Comparison of ENCODE assay signal across 8 mouse cellular contexts in the genomic region with DNA sequence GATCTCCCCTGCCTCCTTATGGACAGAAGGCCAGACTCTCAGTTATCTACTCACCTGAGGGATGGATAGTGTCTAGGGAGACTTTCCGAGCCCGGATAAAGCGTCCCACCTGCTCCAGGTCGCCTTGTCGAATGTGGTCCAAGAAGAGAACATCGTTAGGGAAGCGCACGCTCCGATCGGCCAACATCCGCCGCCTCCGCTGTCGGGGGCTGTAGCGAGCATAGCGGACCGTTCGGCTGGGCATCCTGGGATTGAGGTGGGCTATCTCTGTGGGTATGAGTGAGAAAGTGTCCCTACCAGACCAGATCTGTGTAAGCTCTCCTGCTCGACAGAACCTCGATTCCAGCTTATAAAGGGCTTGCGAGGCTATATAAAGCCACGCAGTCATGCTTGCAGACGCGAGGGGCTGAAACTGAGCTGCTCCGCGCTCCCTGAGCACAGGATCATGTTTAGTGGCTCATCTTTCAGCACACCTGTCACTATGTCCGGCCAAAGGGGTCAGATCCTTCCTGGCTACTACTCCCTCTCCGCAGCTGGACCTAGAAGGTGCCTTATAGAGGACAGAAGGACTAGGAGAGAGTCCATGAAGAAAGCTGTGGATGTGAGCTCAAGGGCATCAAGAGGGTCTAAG. TPM values are rescaled to one million over a fixed set of nuclear protein-coding genes. Genes with fewer than 3 reads are reported as not detected.
DNase-seq lines count a peak whose midpoint lies in the region; ATAC-seq and TF ChIP-seq lines count a peak whose summit lies in the region.

Gene Ppp1r27, minus strand, starts transcription at position 323 of the 631 bp plus-strand sequence.

- peaks cover 32% of the 10 kb centered on the region for H3K4me1 ChIP-seq in embryonic facial prominence, embryonic 13.5 days
- H3K4me1 ChIP-seq in hindbrain, embryonic 15.5 days (replicated peaks), result peaks cover 26% of the 10 kb centered on the region
- H3K4me1 ChIP-seq in midbrain, postnatal 0 days (ENCODE audit: insufficient read depth, low read length), result peaks cover 14% of the 10 kb centered on the region

- H3K4me3 ChIP-seq in left cerebral cortex, adult 2 months, result peak within 1 kb of the TSS; percentile 89
- peak within 1 kb of the TSS; percentile 97 for H3K4me3 ChIP-seq in embryonic facial prominence, embryonic 13.5 days
- peak within 1 kb of the TSS; percentile 97 for H3K4me3 ChIP-seq in hindbrain, embryonic 15.5 days
- H3K4me3 ChIP-seq in midbrain, postnatal 0 days (ENCODE audit: low read depth, low read length), result peak within 1 kb of the TSS; percentile 91

- intact Hi-C loops in left cerebral cortex, adult 2 months (cut with DNase I), result no loop called here
- intact Hi-C loops in left cerebral cortex, postnatal 36 days (cut with DNase I), result no loop called here

- no peak for TF ChIP-seq CTCF in left cerebral cortex, adult 2 months (IDR thresholded peaks at IDR 0.05)
- TF ChIP-seq CTCF in midbrain, postnatal 0 days (IDR thresholded peaks at IDR 0.05), result no peak

- H3K4me2 ChIP-seq in embryonic facial prominence, embryonic 13.5 days, result peak within 1 kb of the TSS; percentile 75
- H3K4me2 ChIP-seq in hindbrain, embryonic 15.5 days, result peak within 1 kb of the TSS; percentile 82
- peak within 1 kb of the TSS; percentile 91 for H3K4me2 ChIP-seq in midbrain, postnatal 0 days (ENCODE audit: low read depth, low read length, poor library complexity, severe bottlenecking)

- 92% methylated on average over 28 of the region's 28 CpGs for WGBS in embryonic facial prominence, embryonic 13.5 days
- 94% methylated on average over 28 of the region's 28 CpGs for WGBS in hindbrain, embryonic 15.5 days
- WGBS in midbrain, postnatal 0 days, result 95% methylated on average over 28 of the region's 28 CpGs

- peak within 1 kb of the TSS; percentile 93 for H3K27ac ChIP-seq in left cerebral cortex, adult 2 months
- H3K27ac ChIP-seq in embryonic facial prominence, embryonic 13.5 days, result peak within 1 kb of the TSS; percentile 90; the same call in 1 of the 2 replicates
- H3K27ac ChIP-seq in hindbrain, embryonic 15.5 days (replicated peaks), result peak within 1 kb of the TSS; percentile 85
- peak within 1 kb of the TSS; percentile 89 for H3K27ac ChIP-seq in midbrain, postnatal 0 days (ENCODE audit: low read depth, low read length)

- peaks cover 5% of the 10 kb centered on the region; the same call in 1 of the 2 replicates for H3K36me3 ChIP-seq in embryonic facial prominence, embryonic 13.5 days
- H3K36me3 ChIP-seq in hindbrain, embryonic 15.5 days, result no peaks in the 10 kb centered on the region
- H3K36me3 ChIP-seq in midbrain, postnatal 0 days (ENCODE audit: insufficient read depth, low read length), result no peaks in the 10 kb centered on the region

- H3K27me3 ChIP-seq in embryonic facial prominence, embryonic 13.5 days, result no peaks in the 10 kb centered on the region
- no peaks in the 10 kb centered on the region for H3K27me3 ChIP-seq in hindbrain, embryonic 15.5 days
- H3K27me3 ChIP-seq in midbrain, postnatal 0 days (ENCODE audit: insufficient read depth, low read length), result no peaks in the 10 kb centered on the region

- DNase-seq in left cerebral cortex, adult 2 months (ENCODE audit: extremely low spot score in 1 of 2, low spot score in 2 of 2), result no peak
- no peak for DNase-seq in left cerebral cortex, postnatal 36 days (ENCODE audit: low spot score in 2 of 2)
- DNase-seq in midbrain, postnatal 0 days (ENCODE audit: low spot score), result no peak
- no peak for DNase-seq in spleen, adult 12 weeks (ENCODE audit: low spot score)
- no peak for DNase-seq in frontal cortex, postnatal 10 days (ENCODE audit: low spot score in 2 of 2)
- no peak for DNase-seq in natural killer cell, adult 2 months (ENCODE audit: low spot score in 2 of 2)

- no peaks in the 10 kb centered on the region for H3K9me3 ChIP-seq in embryonic facial prominence, embryonic 13.5 days
- H3K9me3 ChIP-seq in hindbrain, embryonic 15.5 days, result no peaks in the 10 kb centered on the region
- H3K9me3 ChIP-seq in midbrain, postnatal 0 days (ENCODE audit: low read length), result no peaks in the 10 kb centered on the region

- no peak for ATAC-seq in embryonic facial prominence, embryonic 13.5 days (ENCODE audit: insufficient number of reproducible peaks, insufficient read depth, low FRiP score, low TSS enrichment, low read depth)
- no peak for ATAC-seq in hindbrain, embryonic 15.5 days (ENCODE audit: low FRiP score, low read depth)
- no peak for ATAC-seq in midbrain, postnatal 0 days (ENCODE audit: low FRiP score)

- H3K9ac ChIP-seq in embryonic facial prominence, embryonic 13.5 days, result peak within 1 kb of the TSS; percentile 99
- peak within 1 kb of the TSS; percentile 97 for H3K9ac ChIP-seq in hindbrain, embryonic 15.5 days
- H3K9ac ChIP-seq in midbrain, postnatal 0 days (replicated peaks; ENCODE audit: low read length, poor library complexity, severe bottlenecking), result peak within 1 kb of the TSS; percentile 99

RNA-seq across cellular contexts. Expression of gene Ppp1r27, which starts in this region (rescaled TPM):
- total RNA-seq in left cerebral cortex, adult 2 months (2021), result not detected
- not detected for total RNA-seq in left cerebral cortex, postnatal 36 days (2021)
- not detected in 2 replicates for polyA plus RNA-seq in embryonic facial prominence, embryonic 13.5 days (2015; fragmentation: Nextera tagmentation; extraction: Ambion mirVana)
- not detected in 2 replicates for polyA plus RNA-seq in hindbrain, embryonic 15.5 days (2015; fragmentation: Nextera tagmentation; extraction: Ambion mirVana)
- total RNA-seq in midbrain, postnatal 0 days (2014; rRNA removed), result not detected in 2 replicates
- not detected in 2 replicates for polyA plus RNA-seq in midbrain, postnatal 0 days (2015; fragmentation: Nextera tagmentation; extraction: Ambion mirVana)
